Mouse (Mus musculus) MEL (cell line): ENCODE data around the gene Gm21962. TPM values are rescaled to one million over a fixed set of nuclear protein-coding genes. Genes with fewer than 3 reads are reported as not detected.

Experiments
- DNase-seq: peaks from one replicate; pipeline ENCODE4 v3.0.0; 2011; ENCODE audit warnings: low read depth, low spot score
- H3K27ac ChIP-seq: 2 replicates; pipeline ENCODE4 v1.5.1; 2012; ENCODE audit warnings: low read depth, mild to moderate bottlenecking, control low read depth, low read length, moderate library complexity; ENCODE audit not compliant: control insufficient read depth
- H3K27me3 ChIP-seq, 2 experiments: fragments of 150-350 bp in 1 of 2; sonication (generic) in 1 of 2; 2 replicates each; pipeline ENCODE4 v1.6.1; 2012; ENCODE audit warnings: low read length in 2 of 2, mild to moderate bottlenecking in 2 of 2, improper control_type of control experiment in 1 of 2, moderate library complexity in 1 of 2; ENCODE audit not compliant: insufficient read depth in 2 of 2, control insufficient read depth in 1 of 2
- H3K36me3 ChIP-seq, 2 experiments: 2 replicates each; pipeline ENCODE4 v1.6.1; 2012 to 2014; ENCODE audit warnings: low read length in 2 of 2, improper control_type of control experiment in 1 of 2, inconsistent platforms in 1 of 2, mild to moderate bottlenecking in 1 of 2; ENCODE audit not compliant: insufficient read depth in 2 of 2, control insufficient read depth in 1 of 2
- H3K4me1 ChIP-seq, 2 experiments: fragments of 150-350 bp in 1 of 2; sonication (generic) in 1 of 2; 2 replicates each; pipeline ENCODE4 v1.6.1; 2012; ENCODE audit warnings: low read length in 2 of 2, improper control_type of control experiment in 1 of 2, mild to moderate bottlenecking in 1 of 2; ENCODE audit not compliant: insufficient read depth in 2 of 2, control insufficient read depth in 1 of 2
- H3K4me3 ChIP-seq, 2 experiments: fragments of 150-350 bp in 1 of 2; sonication (generic) in 1 of 2; 2 replicates each; pipeline ENCODE4 v1.5.1; 2012; ENCODE audit warnings: low read depth in 2 of 2, low read length in 2 of 2, mild to moderate bottlenecking in 2 of 2, moderate library complexity in 2 of 2, control low read depth in 1 of 2, improper control_type of control experiment in 1 of 2; ENCODE audit not compliant: control insufficient read depth in 1 of 2, insufficient read depth in 1 of 2
- H3K79me2 ChIP-seq: 2 replicates; pipeline ENCODE4 v1.6.1; 2012; ENCODE audit warnings: mild to moderate bottlenecking, low read length, moderate library complexity; ENCODE audit not compliant: control insufficient read depth, poor library complexity, insufficient read depth
- H3K9ac ChIP-seq: 2 replicates; pipeline ENCODE4 v1.6.1; 2012; ENCODE audit warnings: low read depth, mild to moderate bottlenecking, control low read depth, low read length, moderate library complexity; ENCODE audit not compliant: control insufficient read depth, poor library complexity, severe bottlenecking
- H3K9me3 ChIP-seq: fragments of 150-350 bp; sonication (generic); replicated peaks from 2 replicates; pipeline ENCODE4 v1.6.1; 2012; ENCODE audit warnings: mild to moderate bottlenecking, low read length, improper control_type of control experiment, moderate library complexity; ENCODE audit not compliant: insufficient read depth
- BHLHE40 ChIP-seq: IDR thresholded peaks from 2 replicates; pipeline ENCODE4 v1.6.1; 2012; ENCODE audit warnings: low read depth, mild to moderate bottlenecking, inconsistent platforms, low read length, improper control_type of control experiment, borderline replicate concordance
- CHD1 ChIP-seq: IDR thresholded peaks from 2 replicates; pipeline ENCODE4 v1.6.1; 2012; ENCODE audit warnings: low read depth, mild to moderate bottlenecking, inconsistent platforms, low read length, improper control_type of control experiment
- CHD2 ChIP-seq: IDR thresholded peaks from 2 replicates; pipeline ENCODE4 v1.6.1; 2011; ENCODE audit warnings: low read length, improper control_type of control experiment
- CTCF ChIP-seq, 3 experiments: IDR thresholded peaks in 2 of 3; conservative IDR thresholded peaks in 1 of 3; 2 replicates each; pipeline ENCODE4 v1.5.1; 2011 to 2012; ENCODE audit warnings: low read length in 3 of 3, low read depth in 2 of 3, mild to moderate bottlenecking in 2 of 3, improper control_type of control experiment in 1 of 3, inconsistent platforms in 1 of 3, mixed read lengths in 1 of 3, moderate library complexity in 1 of 3; ENCODE audit not compliant: control insufficient read depth in 1 of 3, insufficient read depth in 1 of 3, poor library complexity in 1 of 3, severe bottlenecking in 1 of 3
- EP300 ChIP-seq, 2 experiments: IDR thresholded peaks; 2 replicates each; pipeline ENCODE4 v1.6.1; 2011; ENCODE audit warnings: improper control_type of control experiment in 2 of 2, low read length in 2 of 2, low read depth in 1 of 2, mild to moderate bottlenecking in 1 of 2
- GABPA ChIP-seq: IDR thresholded peaks from 2 replicates; pipeline ENCODE4 v1.6.1; 2012; ENCODE audit warnings: low read depth, mild to moderate bottlenecking, inconsistent platforms, low read length, improper control_type of control experiment, moderate library complexity
- GATA1 ChIP-seq: IDR thresholded peaks from 2 replicates; pipeline ENCODE4 v1.6.1; 2011; ENCODE audit warnings: low read depth, low read length, improper control_type of control experiment
- JUND ChIP-seq: IDR thresholded peaks from 2 replicates; pipeline ENCODE4 v1.6.1; 2011; ENCODE audit warnings: low read depth, mild to moderate bottlenecking, improper control_type of control experiment, low read length
- KAT2A ChIP-seq: conservative IDR thresholded peaks from 2 replicates; pipeline ENCODE4 v1.6.1; 2012; ENCODE audit warnings: low read depth, low read length, improper control_type of control experiment, inconsistent platforms
- MAX ChIP-seq: IDR thresholded peaks from 2 replicates; pipeline ENCODE4 v1.6.1; 2011; ENCODE audit warnings: low read length, improper control_type of control experiment
- MAZ ChIP-seq: IDR thresholded peaks from 2 replicates; pipeline ENCODE4 v1.6.1; 2012; ENCODE audit warnings: low read depth, mild to moderate bottlenecking, inconsistent platforms, low read length, improper control_type of control experiment
- MEF2A ChIP-seq: IDR thresholded peaks from 2 replicates; pipeline ENCODE4 v1.6.1; 2014; ENCODE audit warnings: low read depth, mild to moderate bottlenecking, inconsistent platforms, low read length, improper control_type of control experiment; ENCODE audit not compliant: poor library complexity, insufficient replicate concordance, severe bottlenecking; ENCODE audit errors: extremely low read depth
- MXI1 ChIP-seq: IDR thresholded peaks from 2 replicates; pipeline ENCODE4 v1.6.1; 2011; ENCODE audit warnings: mild to moderate bottlenecking, low read depth, low read length, improper control_type of control experiment
- MYB ChIP-seq: IDR thresholded peaks from 2 replicates; pipeline ENCODE4 v1.6.1; 2011; ENCODE audit warnings: mild to moderate bottlenecking, low read depth, low read length, improper control_type of control experiment
- NRF1 ChIP-seq: IDR thresholded peaks from 2 replicates; pipeline ENCODE4 v1.6.1; 2014; ENCODE audit warnings: low read depth, mild to moderate bottlenecking, inconsistent platforms, low read length, improper control_type of control experiment, moderate library complexity; ENCODE audit not compliant: poor library complexity, insufficient read depth, severe bottlenecking
- POLR2A ChIP-seq, 2 experiments: IDR thresholded peaks; 2 replicates each; pipeline ENCODE4 v1.6.1; 2011 to 2012; ENCODE audit warnings: low read length in 2 of 2, mild to moderate bottlenecking in 2 of 2, control low read depth in 1 of 2, improper control_type of control experiment in 1 of 2, low read depth in 1 of 2, moderate library complexity in 1 of 2; ENCODE audit not compliant: control insufficient read depth in 1 of 2, insufficient read depth in 1 of 2, poor library complexity in 1 of 2
- RAD21 ChIP-seq: IDR thresholded peaks from 2 replicates; pipeline ENCODE4 v1.6.1; 2011; ENCODE audit warnings: mild to moderate bottlenecking, low read depth, low read length, improper control_type of control experiment
- RCOR1 ChIP-seq: IDR thresholded peaks from 2 replicates; pipeline ENCODE4 v1.6.1; 2012; ENCODE audit warnings: low read depth, mild to moderate bottlenecking, inconsistent platforms, low read length, improper control_type of control experiment
- SIN3A ChIP-seq: IDR thresholded peaks from 2 replicates; pipeline ENCODE4 v1.6.1; 2012; ENCODE audit warnings: low read length, improper control_type of control experiment, inconsistent platforms
- SMC3 ChIP-seq: IDR thresholded peaks from 2 replicates; pipeline ENCODE4 v1.6.1; 2011; ENCODE audit warnings: low read depth, low read length, improper control_type of control experiment
- TAL1 ChIP-seq: IDR thresholded peaks from 2 replicates; pipeline ENCODE4 v1.6.1; 2012; ENCODE audit warnings: mild to moderate bottlenecking, inconsistent platforms, low read length, moderate library complexity, mixed read lengths
- TBP ChIP-seq: IDR thresholded peaks from 2 replicates; pipeline ENCODE4 v1.8.0; 2011; ENCODE audit warnings: low read depth, low read length, improper control_type of control experiment
- TCF12 ChIP-seq: IDR thresholded peaks from 2 replicates; pipeline ENCODE4 v1.6.1; 2014; ENCODE audit warnings: low read depth, mild to moderate bottlenecking, inconsistent platforms, low read length, improper control_type of control experiment, moderate library complexity
- UBTF ChIP-seq: IDR thresholded peaks from 2 replicates; pipeline ENCODE4 v1.6.1; 2012; ENCODE audit warnings: low read depth, mild to moderate bottlenecking, inconsistent platforms, low read length, improper control_type of control experiment, moderate library complexity, borderline replicate concordance; ENCODE audit not compliant: insufficient read depth
- ZC3H11A ChIP-seq: IDR thresholded peaks from 2 replicates; pipeline ENCODE4 v1.6.1; 2012; ENCODE audit warnings: low read depth, mild to moderate bottlenecking, inconsistent platforms, low read length, improper control_type of control experiment
- ZKSCAN1 ChIP-seq: IDR thresholded peaks from 2 replicates; pipeline ENCODE4 v1.6.1; 2012; ENCODE audit warnings: low read depth, mild to moderate bottlenecking, inconsistent platforms, low read length, improper control_type of control experiment, moderate library complexity
- ZNF384 ChIP-seq: IDR thresholded peaks from 2 replicates; pipeline ENCODE4 v1.6.1; 2012; ENCODE audit warnings: low read depth, mild to moderate bottlenecking, inconsistent platforms, low read length, improper control_type of control experiment
- polyA plus RNA-seq, 2 experiments: library from polyadenylated mRNA; stranded (reverse) in 1 of 2; unstranded in 1 of 2; fragments of >175 nt in 1 of 2; fragments of >200 nt in 1 of 2; gene quantifications; 2 replicates each; pipeline versions ENCODE4 v1.2.1 to v1.2.4; 2012; ENCODE audit warnings: low replicate concordance in 2 of 2, low read depth in 1 of 2; ENCODE audit not compliant: insufficient read length in 2 of 2, insufficient read depth in 1 of 2, missing spikeins in 1 of 2
- total RNA-seq: library from RNA; depleted of rRNA; stranded (reverse); fragments of 300-350 nt; gene quantifications from 2 replicates; pipeline ENCODE4 v1.2.3, GENCODE M21; 2012

The Gm21962 gene
- total and polyA plus RNA-seq, 3 experiments: not detected

- no peak overlapping the region for H3K9ac ChIP-seq
- H3K27me3 ChIP-seq: peaks cover 0 to 3% of the 10 kb centered on the region in 2 experiments; a peak in 2 of 4 replicates
- H3K79me2 ChIP-seq: no peaks in the 10 kb centered on the region
- H3K36me3 ChIP-seq: no peaks in the 10 kb centered on the region
- no peak overlapping the region for H3K4me3 ChIP-seq
- H3K9me3 ChIP-seq: no peaks in the 10 kb centered on the region
- DNase-seq: no peak
- TF ChIP-seq MAZ (no peak), CTCF (IDR thresholded peaks at IDR 0.05 in 2 of 3, conservative IDR thresholded peaks at IDR 0.05 in 1 of 3; ENCODE audit: control insufficient read depth in 1 of 3, insufficient read depth in 1 of 3, low read depth in 2 of 3, low read length in 3 of 3, poor library complexity in 1 of 3, severe bottlenecking in 1 of 3) (no peak), ZC3H11A (no peak), ZNF384 (no peak), GATA1 (no peak), MAX (no peak), MYB (no peak), JUND (no peak), SIN3A (no peak), EP300 (IDR thresholded peaks at IDR 0.05; ENCODE audit: low read depth in 1 of 2, low read length in 2 of 2) (no peak), KAT2A (no peak), CHD2 (no peak), RAD21 (no peak), BHLHE40 (no peak), TAL1 (no peak), ZKSCAN1 (no peak)
- H3K4me1 ChIP-seq: no peaks in the 10 kb centered on the region
- H3K27ac ChIP-seq: no peak overlapping the region
Observed at GRCm38 (mm10) chr3:137715946-137716345, 44.6 kb downstream of the Gm21962 start.

DNA sequence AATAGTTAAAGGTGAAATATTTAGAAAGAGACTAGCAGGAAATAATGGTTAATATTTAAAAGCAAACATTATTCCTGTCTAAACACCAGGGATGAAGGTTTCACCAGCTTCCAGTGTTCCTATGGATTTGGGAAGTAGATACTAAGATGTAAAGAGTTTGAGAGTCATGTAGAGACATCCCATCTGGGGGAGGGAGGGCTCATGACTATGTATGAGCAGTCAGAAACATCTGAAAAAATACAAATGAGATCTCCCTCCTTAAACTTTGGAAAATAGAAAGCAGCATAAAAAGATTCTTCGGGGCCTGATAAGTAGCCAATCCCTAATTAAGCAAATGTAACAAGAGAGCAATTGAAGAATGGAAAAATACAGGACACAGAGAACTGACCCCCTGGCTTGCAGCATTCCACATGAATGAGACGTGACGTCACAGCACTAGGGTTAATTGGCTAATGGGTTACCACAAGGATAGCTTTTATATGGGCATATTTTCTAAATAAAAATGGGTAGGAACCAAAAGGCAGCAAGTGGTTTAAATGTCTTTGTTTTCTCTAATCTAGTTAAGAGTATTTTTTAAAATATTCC is 45.3 kb downstream of the Gm21962 start:
- H3K9ac ChIP-seq: no peak overlapping the region
- no peak for DNase-seq
- no peaks in the 10 kb centered on the region for H3K79me2 ChIP-seq
- H3K27ac ChIP-seq: no peak overlapping the region
- no peaks in the 10 kb centered on the region for H3K9me3 ChIP-seq
- H3K27me3 ChIP-seq: no peaks in the 10 kb centered on the region; a peak in 1 of 4 replicates
- no peaks in the 10 kb centered on the region for H3K36me3 ChIP-seq
- H3K4me1 ChIP-seq: no peaks in the 10 kb centered on the region
- no peak for TF ChIP-seq MAX
- no peak for TF ChIP-seq EP300 (IDR thresholded peaks at IDR 0.05; ENCODE audit: low read depth in 1 of 2, low read length in 2 of 2)
- no peak for TF ChIP-seq TAL1
- no peak for TF ChIP-seq CHD1
- TF ChIP-seq ZNF384: no peak
- no peak for TF ChIP-seq TBP
- TF ChIP-seq UBTF: no peak
- no peak for TF ChIP-seq GABPA
- no peak for TF ChIP-seq MXI1
- TF ChIP-seq POLR2A (IDR thresholded peaks at IDR 0.05; ENCODE audit: control insufficient read depth in 1 of 2, insufficient read depth in 1 of 2, low read depth in 1 of 2, low read length in 2 of 2, poor library complexity in 1 of 2): no peak
- no peak for TF ChIP-seq RAD21
- TF ChIP-seq SIN3A: no peak
- no peak for TF ChIP-seq NRF1
- TF ChIP-seq TCF12: no peak
- TF ChIP-seq RCOR1: no peak
- TF ChIP-seq SMC3: no peak
- TF ChIP-seq JUND: no peak
- no peak for TF ChIP-seq MEF2A
- no peak overlapping the region for H3K4me3 ChIP-seq
